Comparison of ENCODE assay signal across 8 mouse cellular contexts in genomic region chr6:119848034-119848695, GRCm38 (mm10). TPM values are rescaled to one million over a fixed set of nuclear protein-coding genes. Genes with fewer than 3 reads are reported as not detected.
A peak's percentile ranks its signal among the peaks of the same experiment; 100 is the strongest.
DNase-seq lines count a peak whose midpoint lies in the region; ATAC-seq lines count a peak whose summit lies in the region.

Erc1 (minus strand) TSS chr6:119848167.

- H3K4me2 ChIP-seq in hindbrain, embryonic 15.5 days = peak within 1 kb of the TSS; percentile 74

- no peaks in the 10 kb centered on the region for H3K9me3 ChIP-seq in hindbrain, embryonic 15.5 days

- under 1% methylated on average over 46 of the region's 73 CpGs for WGBS in hindbrain, embryonic 15.5 days

- peaks cover 24% of the 10 kb centered on the region for H3K4me1 ChIP-seq in hindbrain, embryonic 15.5 days (replicated peaks)

- peak within 1 kb of the TSS; percentile 96 for H3K9ac ChIP-seq in hindbrain, embryonic 15.5 days

- H3K4me3 ChIP-seq in hindbrain, embryonic 15.5 days = peak within 1 kb of the TSS; percentile 99

- no peaks in the 10 kb centered on the region for H3K36me3 ChIP-seq in hindbrain, embryonic 15.5 days

- peak; percentile 84 for DNase-seq in T-cell, adult 2 months (ENCODE audit: low spot score)
- peak; percentile 99 for DNase-seq in cerebellum, postnatal 36 days
- DNase-seq in frontal cortex, postnatal 36 days (ENCODE audit: low spot score in 2 of 2) = peak; percentile 89 to 91
- peak; percentile 84 for DNase-seq in left cerebral cortex, adult 11 months (ENCODE audit: low spot score)
- peak; percentile 94 to 96 for DNase-seq in lung, postnatal 4 days
- DNase-seq in retina, postnatal 7 days (ENCODE audit: low read depth, low spot score) = peak; percentile 73
- peak; percentile 91 for DNase-seq in urinary bladder, adult 2 months (ENCODE audit: low spot score)

- H3K27ac ChIP-seq in hindbrain, embryonic 15.5 days (replicated peaks) = peak within 1 kb of the TSS; percentile 99

- ATAC-seq in hindbrain, embryonic 15.5 days (ENCODE audit: low FRiP score, low read depth) = peak; percentile 96

- H3K27me3 ChIP-seq in hindbrain, embryonic 15.5 days = no peaks in the 10 kb centered on the region

RNA-seq across cellular contexts. Expression of gene Erc1, which starts in this region (rescaled TPM):
- 47.7 and 54.6 TPM in 2 replicates for polyA plus RNA-seq in hindbrain, embryonic 15.5 days (2015; fragmentation: Nextera tagmentation; extraction: Ambion mirVana)
- polyA plus RNA-seq in urinary bladder, adult 2 months (2012; rRNA removed) = 10.6 and 13.7 TPM in 2 replicates

Comparison
In these comparisons a context has a peak if more than half of its experiments do, and no peak if none do; other contexts are left out.
1. Peak in every context shown above with its lines: DNase-seq, ATAC-seq, H3K4me3 ChIP-seq and H3K27ac ChIP-seq.